8 mouse cellular contexts compared by ENCODE assay signal in genomic region chr6:118419050-118419920, GRCm38 (mm10). TPM values are rescaled to one million over a fixed set of nuclear protein-coding genes. Genes with fewer than 3 reads are reported as not detected.
DNase-seq lines count a peak whose midpoint lies in the region; ATAC-seq lines count a peak whose summit lies in the region.

TSS of gene Bms1 (minus strand) at chr6:118419474.

- ATAC-seq in intestine, embryonic 14.5 days (replicated peaks; ENCODE audit: low FRiP score, low TSS enrichment, low read depth), result peak; percentile 97

- peak within 1 kb of the TSS; percentile 65; the same call in 1 of the 2 replicates for H3K27ac ChIP-seq in intestine, embryonic 14.5 days (ENCODE audit: low read depth)

- peaks cover 7% of the 10 kb centered on the region for H3K4me1 ChIP-seq in intestine, embryonic 14.5 days (replicated peaks; ENCODE audit: control insufficient read depth, insufficient read depth, low read length)

- peak within 1 kb of the TSS; percentile 88 for H3K4me2 ChIP-seq in intestine, embryonic 14.5 days (ENCODE audit: low read length)

- H3K27me3 ChIP-seq in intestine, embryonic 14.5 days (replicated peaks; ENCODE audit: control insufficient read depth, insufficient read depth, low read length), result no peaks in the 10 kb centered on the region

- intact Hi-C loops in left cerebral cortex, postnatal 14 days (cut with DNase I), result no loop called here

- H3K4me3 ChIP-seq in intestine, embryonic 14.5 days (ENCODE audit: low read depth, low read length), result peak within 1 kb of the TSS; percentile 90

- peak; percentile 85 to 87 for DNase-seq in adrenal gland, adult 18-20 months (ENCODE audit: low spot score in 2 of 2)
- DNase-seq in embryo, embryonic 11 days, result peak; percentile 96
- DNase-seq in gastrocnemius, postnatal 25 days, result peak; percentile 93
- peak; percentile 95 for DNase-seq in intestine, embryonic 14.5 days (ENCODE audit: low spot score)
- peak; percentile 96 to 97 for DNase-seq in left cerebral cortex, postnatal 14 days (ENCODE audit: low spot score in 2 of 2)
- peak; percentile 98 for DNase-seq in mesoderm, embryonic 11.5 days (ENCODE audit: low read depth, low spot score)
- DNase-seq in right cerebral cortex, postnatal 36 days (ENCODE audit: low spot score in 2 of 2), result peak; percentile 88 to 89
- DNase-seq in yolk sac, embryonic 10.5 days (ENCODE audit: low spot score), result peak; percentile 95

- H3K9me3 ChIP-seq in intestine, embryonic 14.5 days (ENCODE audit: control insufficient read depth, low read length), result no peaks in the 10 kb centered on the region

- peaks cover 35% of the 10 kb centered on the region for H3K36me3 ChIP-seq in intestine, embryonic 14.5 days (ENCODE audit: control insufficient read depth, insufficient read depth, low read length)

- H3K9ac ChIP-seq in intestine, embryonic 14.5 days (ENCODE audit: low read length), result peak within 1 kb of the TSS; percentile 87

- under 1% methylated on average over 67 of the region's 67 CpGs for WGBS in intestine, embryonic 14.5 days

RNA-seq across cellular contexts. Expression of gene Bms1, which starts in this region (rescaled TPM):
- 10 to 100 TPM; 23.9 to 32.7 TPM for total RNA-seq in adrenal gland, adult 18-20 months (2021)
- total RNA-seq in gastrocnemius, postnatal 25 days (2021), result 10 to 100 TPM; 21.7 to 24.0 TPM
- 33.7 and 38.4 TPM in 2 replicates for polyA plus RNA-seq in intestine, embryonic 14.5 days (2014; fragmentation: Nextera tagmentation; extraction: Ambion mirVana)
- 10 to 100 TPM; 25.2 to 28.0 TPM for total RNA-seq in left cerebral cortex, postnatal 14 days (2021)

Comparison
In these comparisons a context has a peak if more than half of its experiments do, and no peak if none do; other contexts are left out.
1. Peak in every context shown above with its lines: DNase-seq, ATAC-seq, H3K4me3 ChIP-seq and H3K27ac ChIP-seq.